Mouse (Mus musculus) midbrain, embryonic 11.5 days (tissue): ENCODE measurements at regions not wholly inside any gene's neighbourhood (a gene's known extent, or its start where the extent isn't known, plus 50 kb on each side); places are given as distances from the start of the nearest gene placed in this dataset.

Experiments used
- ATAC-seq: fragments of 200-750 bp; cut with Nextera tagmentation; 2 replicates; pipeline ENCODE4 v1.8.0; 2017; ENCODE audit warnings: moderate TSS enrichment, moderate library complexity; ENCODE audit not compliant: low FRiP score
- DNase-seq: peaks from one replicate; pipeline ENCODE4 v3.0.0; 2015; ENCODE audit warnings: low spot score; ENCODE audit errors: missing footprints
- H3K27ac ChIP-seq: fragments of 300-500 bp; sonication (generic); 2 replicates; pipeline ENCODE4 v1.5.1; 2014; ENCODE audit warnings: low read depth, low read length
- H3K27me3 ChIP-seq: fragments of 300-500 bp; sonication (generic); 2 replicates; pipeline ENCODE4 v1.6.1; 2014; ENCODE audit warnings: mild to moderate bottlenecking, low read length, moderate library complexity, mixed read lengths; ENCODE audit not compliant: control insufficient read depth, insufficient read depth
- H3K36me3 ChIP-seq: fragments of 300-500 bp; sonication (generic); 2 replicates; pipeline ENCODE4 v1.6.1; 2014; ENCODE audit warnings: mild to moderate bottlenecking, low read length, moderate library complexity, mixed read lengths; ENCODE audit not compliant: control insufficient read depth, insufficient read depth
- H3K4me1 ChIP-seq: fragments of 300-500 bp; sonication (generic); 2 replicates; pipeline ENCODE4 v1.6.1; 2014; ENCODE audit warnings: low read length; ENCODE audit not compliant: control insufficient read depth, insufficient read depth
- H3K4me2 ChIP-seq: fragments of 300-500 bp; sonication (generic); 2 replicates; pipeline ENCODE4 v1.6.1; 2014; ENCODE audit warnings: mild to moderate bottlenecking, moderate library complexity
- H3K4me3 ChIP-seq: fragments of 300-500 bp; sonication (generic); 2 replicates; pipeline ENCODE4 v1.5.1; 2014; ENCODE audit warnings: low read depth, low read length
- H3K9ac ChIP-seq: fragments of 300-500 bp; sonication (generic); 2 replicates; pipeline ENCODE4 v1.6.1; 2014; ENCODE audit warnings: low read length
- H3K9me3 ChIP-seq: fragments of 300-500 bp; sonication (generic); 2 replicates; pipeline ENCODE4 v1.6.1; 2016; ENCODE audit warnings: low read length; ENCODE audit not compliant: control insufficient read depth
- WGBS: fragments of 180-500 bp; shearing (Covaris S2); extraction: QIAGEN DNeasy Blood & Tissue Kit; methylation state at CpG from one replicate; pipeline ENCODE4 v1.1.7; 2014; 5-methylcytosine and 5-hydroxymethylcytosine counted together

GRCm38 (mm10) chr4:107736866-107737265 is 52.8 kb upstream of the Dmrtb1 start:
- 0 out of 2 replicates have a peak, but pooled peaks cover 2% of the 10 kb centered on the region for H3K27me3 ChIP-seq
- H3K9ac ChIP-seq, result no peak overlapping the region
- no peak overlapping the region for H3K4me3 ChIP-seq
- peaks cover 16% of the 10 kb centered on the region for H3K4me1 ChIP-seq
- H3K4me2 ChIP-seq, result no peak overlapping the region
- no peak for ATAC-seq
- WGBS, result 94% methylated on average over 8 of the region's 8 CpGs
- no peaks in the 10 kb centered on the region for H3K36me3 ChIP-seq
- no peak for DNase-seq
- H3K27ac ChIP-seq, result no peak overlapping the region
- H3K9me3 ChIP-seq, result no peaks in the 10 kb centered on the region

GRCm38 (mm10) chr4:107737907-107738306 is 53.9 kb upstream of the Dmrtb1 start:
- Histone ChIP-seq H3K27me3 (peaks cover 5% of the 10 kb centered on the region; the same call in 1 of the 2 replicates), H3K36me3 (no peaks in the 10 kb centered on the region), H3K9me3 (no peaks in the 10 kb centered on the region), H3K4me2 (no peak overlapping the region), H3K9ac (no peak overlapping the region), H3K4me3 (no peak overlapping the region), H3K4me1 (peaks cover 9% of the 10 kb centered on the region), H3K27ac (no peak overlapping the region)
- 12% methylated on average over 6 of the region's 6 CpGs for WGBS
- DNase-seq, result peak; percentile 99
- ATAC-seq, result peak; percentile 83

GRCm38 (mm10) chr4:107738776-107739175 is 54.7 kb upstream of the Dmrtb1 start:
- ATAC-seq, result no peak
- no peak overlapping the region for H3K9ac ChIP-seq

GRCm38 (mm10) chr4:107739789-107740405 is 55.9 kb upstream of the Dmrtb1 start:
- DNase-seq, result no peak
- no peak for ATAC-seq
- WGBS, result 41% methylated on average over 6 of the region's 6 CpGs
- no peak overlapping the region; the same call in 1 of the 2 replicates for H3K9ac ChIP-seq
- no peak overlapping the region for H3K4me3 ChIP-seq
- peaks cover 7% of the 10 kb centered on the region for H3K4me1 ChIP-seq
- H3K27me3 ChIP-seq, result peaks cover 5% of the 10 kb centered on the region; the same call in 1 of the 2 replicates
- no peaks in the 10 kb centered on the region for H3K36me3 ChIP-seq
- no peak overlapping the region for H3K4me2 ChIP-seq
- no peak overlapping the region for H3K27ac ChIP-seq
- H3K9me3 ChIP-seq, result no peaks in the 10 kb centered on the region

More at GRCm38 (mm10) chr4:107738776-107739175, 54.7 kb upstream of the Dmrtb1 start:
- peaks cover 5% of the 10 kb centered on the region; the same call in 1 of the 2 replicates for H3K27me3 ChIP-seq
- peaks cover 8% of the 10 kb centered on the region for H3K4me1 ChIP-seq
- no peak overlapping the region for H3K4me3 ChIP-seq
- no peaks in the 10 kb centered on the region for H3K36me3 ChIP-seq
- H3K27ac ChIP-seq, result no peak overlapping the region
- DNase-seq, result no peak
- whole genome bisulfite sequencing, result 86% methylated on average over 9 of the region's 9 CpGs
- no peak overlapping the region for H3K4me2 ChIP-seq
- H3K9me3 ChIP-seq, result no peaks in the 10 kb centered on the region

GRCm38 (mm10) chr4:107743646-107744045 is 58.4 kb upstream of the Lrp8 start:
- ATAC-seq (no peak), DNase-seq (no peak)
- Histone ChIP-seq H3K4me2 (no peak overlapping the region), H3K4me1 (peaks cover 10% of the 10 kb centered on the region), H3K4me3 (no peak overlapping the region), H3K36me3 (no peaks in the 10 kb centered on the region), H3K9me3 (no peaks in the 10 kb centered on the region), H3K27ac (no peak overlapping the region), H3K9ac (no peak overlapping the region), H3K27me3 (peaks cover 8% of the 10 kb centered on the region; the same call in 1 of the 2 replicates)
- WGBS, result 34% methylated on average over 2 of the region's 2 CpGs

GRCm38 (mm10) chr4:107746366-107746765 is 55.7 kb upstream of the Lrp8 start:
- H3K4me3 ChIP-seq, result no peak overlapping the region
- peaks cover 5% of the 10 kb centered on the region; the same call in 1 of the 2 replicates for H3K27me3 ChIP-seq
- peaks cover 8% of the 10 kb centered on the region for H3K4me1 ChIP-seq

GRCm38 (mm10) chr4:107746923-107747431 is 55.1 kb upstream of the Lrp8 start:
- H3K4me1 ChIP-seq, result peaks cover 8% of the 10 kb centered on the region
- 81% methylated on average over 5 of the region's 5 CpGs for WGBS

More at GRCm38 (mm10) chr4:107746366-107746765, 55.7 kb upstream of the Lrp8 start:
- Histone ChIP-seq H3K4me2 (no peak overlapping the region), H3K9ac (no peak overlapping the region), H3K9me3 (no peaks in the 10 kb centered on the region), H3K36me3 (no peaks in the 10 kb centered on the region), H3K27ac (no peak overlapping the region)
- ATAC-seq (no peak), DNase-seq (no peak)
- 77% methylated on average over 3 of the region's 3 CpGs for WGBS

GRCm38 (mm10) chr4:107747454-107747853 is 54.6 kb upstream of the Lrp8 start:
- DNase-seq, result peak; percentile 75
- no peak for ATAC-seq
- Histone ChIP-seq H3K9me3 (no peaks in the 10 kb centered on the region), H3K27ac (no peak overlapping the region), H3K4me1 (peaks cover 8% of the 10 kb centered on the region), H3K9ac (no peak overlapping the region), H3K27me3 (peaks cover 3% of the 10 kb centered on the region; the same call in 1 of the 2 replicates), H3K36me3 (no peaks in the 10 kb centered on the region), H3K4me2 (no peak overlapping the region), H3K4me3 (no peak overlapping the region)
- 88% methylated on average over 9 of the region's 9 CpGs for WGBS

More at GRCm38 (mm10) chr4:107746923-107747431, 55.1 kb upstream of the Lrp8 start:
- no peak for DNase-seq
- H3K9me3 ChIP-seq, result no peaks in the 10 kb centered on the region
- no peak overlapping the region for H3K9ac ChIP-seq
- peaks cover 5% of the 10 kb centered on the region; the same call in 1 of the 2 replicates for H3K27me3 ChIP-seq
- ATAC-seq, result no peak
- H3K4me3 ChIP-seq, result no peak overlapping the region
- H3K27ac ChIP-seq, result no peak overlapping the region
- H3K4me2 ChIP-seq, result no peak overlapping the region
- H3K36me3 ChIP-seq, result no peaks in the 10 kb centered on the region

- Histone ChIP-seq H3K4me1 (peaks cover 8% of the 10 kb centered on the region), H3K36me3 (no peaks in the 10 kb centered on the region), H3K27me3 (peaks cover 3% of the 10 kb centered on the region; the same call in 1 of the 2 replicates), H3K9me3 (no peaks in the 10 kb centered on the region), H3K9ac (no peak overlapping the region), H3K4me2 (no peak overlapping the region), H3K27ac (no peak overlapping the region), H3K4me3 (no peak overlapping the region)
- no peak for DNase-seq
- 82% methylated on average over 13 of the region's 13 CpGs for WGBS
- ATAC-seq, result no peak
Observed at GRCm38 (mm10) chr4:107747907-107748628, 54.0 kb upstream of the Lrp8 start.
